Mouse (Mus musculus) lung, postnatal 0 days (tissue): ENCODE results near the gene Chpf2. TPM values are rescaled to one million over a fixed set of nuclear protein-coding genes. Genes with fewer than 3 reads are reported as not detected.
"Not testable (repeated sequence)": the region's sequence is repeated elsewhere in the genome, so short reads cannot be mapped to it uniquely, and the experiment has no call there.

Source experiments
- ATAC-seq: fragments of 200-750 bp; cut with Nextera tagmentation; 2 replicates; pipeline ENCODE4 v1.8.0; 2017; ENCODE audit warnings: moderate library complexity
- DNase-seq: peaks from one replicate; pipeline ENCODE4 v3.0.0-alpha.2; 2016; ENCODE audit warnings: low spot score
- H3K27ac ChIP-seq: fragments of 300-500 bp; sonication (generic); 2 replicates; pipeline ENCODE4 v1.5.1; 2014; ENCODE audit warnings: antibody characterized with exemption, mild to moderate bottlenecking, low read length, mixed read lengths
- H3K27me3 ChIP-seq: fragments of 300-500 bp; sonication (generic); replicated peaks from 2 replicates; pipeline ENCODE4 v1.6.1; 2014; ENCODE audit warnings: low read length, mixed read lengths; ENCODE audit not compliant: insufficient read depth
- H3K36me3 ChIP-seq: fragments of 300-500 bp; sonication (generic); 2 replicates; pipeline ENCODE4 v1.6.1; 2014; ENCODE audit warnings: low read length, mixed read lengths; ENCODE audit not compliant: insufficient read depth
- H3K4me1 ChIP-seq: fragments of 300-500 bp; sonication (generic); 2 replicates; pipeline ENCODE4 v1.6.1; 2014; ENCODE audit warnings: antibody characterized with exemption, low read depth, low read length, mixed read lengths; ENCODE audit not compliant: insufficient read depth
- H3K4me2 ChIP-seq: fragments of 300-500 bp; sonication (generic); replicated peaks from 2 replicates; pipeline ENCODE4 v1.6.1; 2014; ENCODE audit warnings: low read depth, mild to moderate bottlenecking, low read length, moderate library complexity, mixed read lengths
- H3K4me3 ChIP-seq: fragments of 300-500 bp; sonication (generic); 2 replicates; pipeline ENCODE4 v1.5.1; 2014; ENCODE audit warnings: low read depth, low read length
- H3K9ac ChIP-seq: fragments of 300-500 bp; sonication (generic); replicated peaks from 2 replicates; pipeline ENCODE4 v1.6.1; 2014; ENCODE audit warnings: low read depth, mild to moderate bottlenecking
- H3K9me3 ChIP-seq: fragments of 300-500 bp; sonication (generic); 2 replicates; pipeline ENCODE4 v1.6.1; 2016; ENCODE audit warnings: low read length, mixed read lengths
- CTCF ChIP-seq: IDR thresholded peaks from 2 replicates; pipeline ENCODE4 v1.5.1; 2016; ENCODE audit warnings: antibody characterized with exemption, mild to moderate bottlenecking
- EP300 ChIP-seq: IDR thresholded peaks from 2 replicates; pipeline ENCODE4 v1.6.1; 2016; ENCODE audit warnings: antibody characterized with exemption, mild to moderate bottlenecking, control low read depth
- WGBS: fragments of 180-500 bp; shearing (Covaris S2); extraction: QIAGEN DNeasy Blood & Tissue Kit; methylation state at CpG from one replicate; pipeline ENCODE4 v1.1.7; 2014; 5-methylcytosine and 5-hydroxymethylcytosine counted together
- polyA plus RNA-seq: library from polyadenylated mRNA; unstranded; fragments of >200 nt; fragmentation: Nextera tagmentation; extraction: Ambion mirVana; gene quantifications from 2 replicates; pipeline ENCODE4 v1.2.1, GENCODE M21; 2015

The Chpf2 gene
- polyA plus RNA-seq, 1 experiment from 2014 or later: 22.5 TPM

DNA sequence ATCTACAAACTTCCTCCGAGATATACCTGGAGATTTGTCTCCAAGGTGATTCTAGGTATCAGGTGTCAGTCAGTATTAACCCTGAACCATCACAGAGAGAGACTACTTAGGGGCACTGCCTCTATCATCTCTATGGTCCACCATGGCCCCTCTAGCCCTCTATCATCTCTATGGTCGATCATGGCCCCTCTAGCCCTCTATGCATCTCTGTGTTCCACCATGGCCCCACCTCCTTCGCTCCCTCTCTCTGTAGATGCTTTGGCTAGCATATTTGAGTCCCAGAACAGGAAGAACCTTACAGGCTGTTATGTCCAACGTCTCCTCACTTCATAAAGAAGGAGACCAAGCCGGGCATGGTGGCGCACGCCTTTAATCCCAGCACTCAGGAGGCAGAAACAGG, 43.9 kb upstream of the Chpf2 start:
- WGBS: 75% methylated on average over 7 of the region's 7 CpGs
- no peaks in the 10 kb centered on the region for H3K36me3 ChIP-seq
- ATAC-seq (no peak), DNase-seq (no peak)
- H3K27me3 ChIP-seq: 0 out of 2 replicates have a peak, but pooled peaks cover 3% of the 10 kb centered on the region
- TF ChIP-seq EP300 (no peak), CTCF (no peak)
- no peaks in the 10 kb centered on the region for H3K9me3 ChIP-seq
- H3K4me1 ChIP-seq: 0 out of 2 replicates have a peak, but pooled peaks cover 10% of the 10 kb centered on the region
- no peak overlapping the region for H3K4me3 ChIP-seq
- H3K4me2 ChIP-seq: no peak overlapping the region
- no peak overlapping the region for H3K27ac ChIP-seq
- H3K9ac ChIP-seq: no peak overlapping the region

DNA sequence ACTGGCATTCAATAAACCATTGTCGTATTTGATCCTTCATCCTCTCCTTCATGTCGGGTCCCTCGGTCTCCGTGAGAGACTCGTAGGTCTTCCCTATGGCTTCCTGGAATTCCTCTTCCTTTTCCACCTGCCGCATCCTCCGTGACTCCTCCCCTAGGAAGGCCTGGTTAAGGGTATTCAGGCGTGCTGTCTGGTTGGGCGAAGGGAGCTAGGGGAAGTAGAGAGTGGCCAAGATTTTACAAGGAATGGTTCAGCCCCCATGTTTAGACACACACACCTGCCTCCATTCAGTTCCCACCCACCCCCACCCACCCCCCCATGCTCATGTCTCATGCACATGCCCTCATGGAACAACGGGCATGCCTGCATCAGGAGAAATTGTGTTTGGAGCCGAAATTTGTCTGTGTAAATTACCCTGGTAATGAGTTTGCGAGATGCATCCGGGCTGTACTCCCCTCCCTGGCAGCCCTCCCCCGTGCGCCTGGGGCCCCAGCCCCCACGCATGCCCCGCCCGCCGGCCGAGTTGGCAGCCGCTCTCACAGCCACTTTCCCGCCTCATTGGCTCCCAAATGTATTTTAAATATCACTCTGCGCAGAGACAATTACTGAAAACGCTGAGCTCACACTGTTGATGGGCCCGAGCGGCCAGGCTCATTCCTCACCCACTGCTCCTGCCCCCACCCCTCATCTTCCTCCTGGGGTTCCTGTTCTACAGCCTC, 35.8 kb upstream of the Chpf2 start:
- DNase-seq (peak; percentile 8), ATAC-seq (peak; percentile 40; the same call in 1 of the 2 replicates)
- Histone ChIP-seq H3K36me3 (no peaks in the 10 kb centered on the region), H3K4me2 (no peak overlapping the region), H3K4me3 (no peak overlapping the region), H3K27ac (no peak overlapping the region), H3K27me3 (no peaks in the 10 kb centered on the region), H3K9ac (no peak overlapping the region), H3K4me1 (no peaks in the 10 kb centered on the region), H3K9me3 (no peaks in the 10 kb centered on the region)
- TF ChIP-seq CTCF: no peak
- TF ChIP-seq EP300: no peak
- 22% methylated on average over 23 of the region's 26 CpGs for WGBS

- Histone ChIP-seq H3K27ac (no peak overlapping the region), H3K4me1 (no peaks in the 10 kb centered on the region), H3K9me3 (0 out of 2 replicates have a peak, but pooled peaks cover 3% of the 10 kb centered on the region), H3K9ac (no peak overlapping the region), H3K4me3 (no peak overlapping the region), H3K36me3 (no peaks in the 10 kb centered on the region), H3K27me3 (no peaks in the 10 kb centered on the region), H3K4me2 (no peak overlapping the region)
- WGBS: 35% methylated on average over 2 of the region's 2 CpGs
- no peak for TF ChIP-seq CTCF
- no peak for ATAC-seq
- no peak for DNase-seq
Observed at GRCm38 (mm10) chr5:24551317-24551688, 35.2 kb upstream of the Chpf2 start.

DNA sequence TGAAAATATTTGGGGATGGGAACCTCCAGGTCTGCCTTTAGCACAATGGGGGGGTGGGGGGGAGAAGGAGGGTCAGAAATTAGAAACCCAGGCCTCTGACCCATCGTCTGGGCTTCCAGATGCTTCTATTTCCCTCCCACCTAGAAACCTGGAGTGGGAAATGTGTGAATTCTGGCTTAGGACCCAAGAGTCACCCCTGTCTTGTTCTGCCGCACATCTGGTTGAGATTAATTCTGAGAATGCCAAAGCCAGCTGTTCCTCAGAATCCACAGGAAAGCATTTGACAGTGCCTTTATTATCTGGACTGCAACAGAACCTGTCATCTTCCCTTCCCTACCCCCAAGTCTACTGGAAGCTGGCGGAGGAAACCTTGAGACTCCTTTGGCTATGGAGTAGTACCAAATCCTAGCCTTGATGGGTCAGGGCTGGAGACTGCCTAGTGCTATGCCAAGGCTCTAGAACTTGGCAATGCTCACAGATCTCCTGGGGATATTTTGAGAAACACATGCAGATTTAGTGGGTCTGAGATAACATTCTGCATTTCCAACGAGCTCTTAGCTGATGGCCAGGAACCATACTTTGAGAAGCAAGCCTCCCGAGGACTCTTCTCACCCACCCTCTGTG, 32.8 kb upstream of the Chpf2 start:
- no peak for ATAC-seq
- H3K36me3 ChIP-seq: no peaks in the 10 kb centered on the region
- no peak overlapping the region for H3K9ac ChIP-seq
- H3K4me3 ChIP-seq: no peak overlapping the region
- H3K4me2 ChIP-seq: no peak overlapping the region
- no peak for DNase-seq
- no peaks in the 10 kb centered on the region for H3K4me1 ChIP-seq
- no peak overlapping the region for H3K27ac ChIP-seq
- H3K27me3 ChIP-seq: no peaks in the 10 kb centered on the region
- H3K9me3 ChIP-seq: 0 out of 2 replicates have a peak, but pooled peaks cover 3% of the 10 kb centered on the region
- TF ChIP-seq CTCF: no peak
- TF ChIP-seq EP300: no peak
- WGBS: 70% methylated on average over 5 of the region's 5 CpGs

- H3K36me3 ChIP-seq, H3K27ac ChIP-seq, H3K4me2 ChIP-seq, H3K9me3 ChIP-seq, H3K4me1 ChIP-seq, H3K4me3 ChIP-seq, ATAC-seq, DNase-seq, H3K27me3 ChIP-seq, H3K9ac ChIP-seq: not testable (repeated sequence)
- WGBS: 89% methylated on average over 7 of the region's 7 CpGs
Observed at GRCm38 (mm10) chr5:24555335-24555734, 31.2 kb upstream of the Chpf2 start.

DNA sequence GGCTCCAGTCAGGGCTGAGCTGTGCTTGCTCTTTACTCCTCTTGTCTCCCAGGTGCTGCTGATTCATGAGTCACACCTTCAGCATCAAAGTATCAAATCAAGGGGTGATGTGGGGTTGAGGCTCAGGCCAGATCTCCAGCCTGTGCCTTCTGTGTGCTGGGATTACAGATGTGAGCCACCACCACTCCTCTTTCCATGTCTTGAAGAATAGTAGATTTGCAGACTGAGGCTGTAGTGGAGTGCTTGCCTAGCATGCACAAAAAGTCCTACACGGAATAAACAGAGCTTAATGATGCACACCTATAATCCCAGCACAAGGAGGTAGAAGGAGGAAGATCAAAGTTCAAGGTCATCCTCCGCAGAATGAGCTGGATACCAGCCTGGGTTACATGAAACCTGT, 29.8 kb upstream of the Chpf2 start, which contains the start of gene 4931409K22Rik:
TSS of gene 4931409K22Rik (minus strand) at position 101 of the 400 bp plus-strand sequence.
- DNase-seq (no peak), ATAC-seq (no peak)
- Histone ChIP-seq H3K4me3 (no peak within 1 kb of the TSS), H3K4me1 (no peaks in the 10 kb centered on the region), H3K4me2 (no peak within 1 kb of the TSS), H3K9me3 (0 out of 2 replicates have a peak, but pooled peaks cover 3% of the 10 kb centered on the region), H3K27ac (no peak within 1 kb of the TSS), H3K36me3 (no peaks in the 10 kb centered on the region), H3K9ac (no peak within 1 kb of the TSS), H3K27me3 (no peaks in the 10 kb centered on the region)
- 66% methylated on average over 2 of the region's 2 CpGs for WGBS
- no peak for TF ChIP-seq EP300
- TF ChIP-seq CTCF: no peak
